Mouse (Mus musculus) kidney, postnatal 14 days (tissue): ENCODE data around the gene Vwa3b.
A peak's percentile ranks its signal among the peaks of the same experiment; 100 is the strongest.
"Not testable (repeated sequence)": the region's sequence is repeated elsewhere in the genome, so short reads cannot be mapped to it uniquely, and the experiment has no call there.

ENCODE experiments used
- DNase-seq: peaks from one replicate; pipeline ENCODE4 v3.0.0; 2022; ENCODE audit warnings: mixed read lengths

Gene Vwa3b

GRCm38 (mm10) chr1:37025962-37026686, at the start of gene Vwa3b:
Gene Vwa3b, plus strand, starts transcription at chr1:37026596.
- no peak for DNase-seq

DNA sequence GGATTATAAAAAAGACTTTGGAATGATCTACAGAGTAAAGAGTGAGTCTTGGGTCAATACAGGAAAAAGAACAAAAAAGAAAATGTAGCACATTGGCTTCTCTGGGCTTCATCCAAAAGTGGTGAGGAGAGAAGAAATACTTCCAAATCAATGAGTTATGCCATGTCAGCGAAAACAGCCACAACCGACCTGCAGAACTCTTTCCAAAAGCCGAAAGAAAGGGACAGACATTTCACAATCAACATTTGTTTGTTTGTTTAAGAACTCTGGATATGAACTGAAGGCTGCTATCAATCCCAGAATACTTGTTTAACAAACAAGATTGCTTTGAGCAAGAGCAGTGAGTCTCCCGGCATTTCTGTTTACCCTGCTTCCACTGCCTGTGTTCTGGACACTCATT, 49.6 kb upstream of the Vwa3b start:
- DNase-seq = no peak

GRCm38 (mm10) chr1:36982191-36982961, 44.0 kb upstream of the Vwa3b start:
- DNase-seq = no peak

DNA sequence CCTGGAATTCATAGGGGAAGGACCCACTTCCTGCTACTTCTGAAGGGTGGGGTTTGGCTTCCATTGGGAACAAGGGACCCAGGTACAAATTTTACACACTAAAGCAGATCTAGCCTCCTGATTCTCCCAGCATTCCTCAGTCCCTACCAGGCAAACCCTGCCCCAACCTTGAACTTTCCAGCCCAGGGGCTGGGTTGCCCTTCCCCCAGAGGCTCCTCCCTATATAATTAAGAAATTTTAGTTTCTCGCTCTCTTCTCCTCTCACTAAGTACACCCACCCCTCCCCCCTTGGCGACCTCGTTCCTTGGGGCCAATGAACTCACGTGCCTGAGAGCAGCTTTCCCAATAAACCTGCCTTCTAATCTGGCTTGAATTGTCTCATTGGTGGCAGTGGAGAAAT, 42.6 kb upstream of the Vwa3b start:
- no peak for DNase-seq

GRCm38 (mm10) chr1:36984406-36984805, 42.0 kb upstream of the Vwa3b start:
- DNase-seq = no peak

DNA sequence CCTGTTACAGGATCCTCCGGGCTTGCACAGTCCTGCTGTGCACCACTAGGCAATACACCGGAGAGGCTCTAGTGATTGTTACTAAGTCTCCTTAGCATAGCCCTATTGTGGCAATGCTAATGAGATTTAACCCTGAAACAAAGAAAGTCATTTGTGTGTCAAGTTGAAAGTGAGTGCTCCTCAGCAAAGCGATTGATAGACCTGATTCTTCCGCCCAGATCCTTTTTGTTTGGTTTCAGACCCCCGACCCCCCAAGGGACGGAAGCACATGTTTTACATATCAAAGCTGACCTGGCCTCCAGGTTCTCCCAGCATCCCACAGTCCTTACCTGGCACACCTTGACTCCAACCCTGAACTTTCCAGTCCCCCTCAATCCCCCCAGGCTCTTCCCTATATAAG, 40.5 kb upstream of the Vwa3b start:
- no peak for DNase-seq

- no peak for DNase-seq
Observed at GRCm38 (mm10) chr1:36986396-36987160, 39.8 kb upstream of the Vwa3b start.

DNA sequence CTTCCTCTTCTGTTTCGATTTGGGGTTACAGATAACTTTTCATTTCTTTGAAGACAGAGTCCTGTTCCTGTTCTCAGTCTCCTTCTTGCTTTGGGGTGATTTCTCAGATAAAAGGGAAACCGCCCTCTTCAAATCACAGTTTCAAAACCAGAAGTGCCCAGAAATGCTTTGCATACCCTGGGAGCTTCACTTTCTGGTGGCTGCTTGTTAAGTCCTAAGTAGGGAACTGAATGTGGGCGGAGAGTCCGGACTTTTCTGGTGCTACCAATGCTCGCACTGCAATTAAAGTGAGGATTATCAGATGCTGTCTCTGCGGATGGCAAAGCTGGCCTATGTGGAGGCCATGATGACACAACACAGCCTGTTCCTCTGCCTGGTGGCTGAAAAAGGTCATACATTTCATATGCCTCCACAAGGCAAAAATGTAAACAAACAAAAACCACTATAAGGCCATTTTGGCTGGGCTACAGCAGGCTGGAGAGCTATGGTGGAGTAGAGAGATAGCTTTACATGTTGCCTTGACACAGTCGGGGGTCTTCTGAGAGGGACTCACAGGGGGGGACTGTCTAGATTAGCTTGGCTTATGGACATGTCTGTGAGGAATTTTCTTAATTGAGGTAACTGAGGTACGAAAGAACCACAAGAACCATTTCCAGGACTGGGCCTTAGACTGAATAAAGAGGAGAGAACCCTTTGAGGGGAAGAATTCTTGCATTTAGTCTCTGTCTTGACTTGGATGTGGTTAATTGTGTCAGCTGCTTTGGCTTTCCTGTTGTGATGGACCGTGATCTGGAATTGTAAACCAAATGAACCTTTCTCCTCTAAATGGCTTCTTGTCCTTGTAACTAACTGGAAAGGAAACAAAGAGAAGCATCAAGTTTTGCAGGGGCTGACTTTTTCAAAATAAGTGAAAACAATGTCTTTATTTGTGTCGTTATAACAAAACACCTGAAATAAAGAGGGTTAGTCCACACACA, 38.9 kb upstream of the Vwa3b start:
- no peak for DNase-seq

DNA sequence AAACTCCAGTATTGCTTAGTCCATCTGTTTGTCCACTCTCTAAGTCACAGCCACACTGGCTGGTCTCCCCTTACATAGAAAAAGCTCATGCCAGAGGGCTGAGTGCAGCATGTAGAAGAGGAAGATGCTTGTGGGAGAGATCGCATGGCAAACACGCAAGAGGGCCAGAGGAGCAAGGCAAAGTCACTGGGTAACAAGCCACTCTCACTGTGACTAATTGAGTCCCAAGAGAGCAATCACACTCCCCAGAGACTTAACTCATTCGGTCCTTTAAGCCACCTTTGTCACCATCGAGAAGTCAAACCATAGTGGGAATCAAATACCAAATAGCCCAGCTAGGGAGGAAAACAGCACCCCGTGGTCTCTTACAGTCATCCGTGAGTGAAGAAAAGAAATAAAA, 38.2 kb upstream of the Vwa3b start:
- DNase-seq = no peak

DNA sequence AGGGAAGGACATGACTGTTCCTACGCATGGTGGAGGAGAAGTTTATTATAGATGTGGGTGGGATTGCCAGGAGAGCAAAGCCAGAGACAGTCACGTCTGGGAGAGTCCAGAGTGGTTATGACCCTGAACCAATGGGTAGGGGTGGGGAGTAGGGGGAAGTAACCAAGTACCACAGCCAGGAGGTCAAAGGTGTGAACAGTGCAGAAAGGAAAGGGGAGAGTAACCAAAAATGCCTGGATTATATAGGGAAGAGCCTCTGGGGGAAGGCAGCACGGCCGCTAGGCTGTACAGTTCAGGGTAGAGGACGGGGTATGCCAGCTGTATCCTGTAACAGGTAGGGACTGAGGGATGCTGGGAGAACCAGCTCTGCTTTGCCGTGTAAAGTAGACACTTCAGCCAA, 37.8 kb upstream of the Vwa3b start:
- no peak for DNase-seq

GRCm38 (mm10) chr1:36994296-36994695, 32.1 kb upstream of the Vwa3b start:
- no peak for DNase-seq

GRCm38 (mm10) chr1:36995760-36996159, 30.6 kb upstream of the Vwa3b start:
- DNase-seq = no peak

- peak; percentile 84 for DNase-seq
Observed at GRCm38 (mm10) chr1:36996561-36997213, 29.7 kb upstream of the Vwa3b start.

- DNase-seq = no peak
Observed at GRCm38 (mm10) chr1:37000307-37000706, 26.1 kb upstream of the Vwa3b start.

DNA sequence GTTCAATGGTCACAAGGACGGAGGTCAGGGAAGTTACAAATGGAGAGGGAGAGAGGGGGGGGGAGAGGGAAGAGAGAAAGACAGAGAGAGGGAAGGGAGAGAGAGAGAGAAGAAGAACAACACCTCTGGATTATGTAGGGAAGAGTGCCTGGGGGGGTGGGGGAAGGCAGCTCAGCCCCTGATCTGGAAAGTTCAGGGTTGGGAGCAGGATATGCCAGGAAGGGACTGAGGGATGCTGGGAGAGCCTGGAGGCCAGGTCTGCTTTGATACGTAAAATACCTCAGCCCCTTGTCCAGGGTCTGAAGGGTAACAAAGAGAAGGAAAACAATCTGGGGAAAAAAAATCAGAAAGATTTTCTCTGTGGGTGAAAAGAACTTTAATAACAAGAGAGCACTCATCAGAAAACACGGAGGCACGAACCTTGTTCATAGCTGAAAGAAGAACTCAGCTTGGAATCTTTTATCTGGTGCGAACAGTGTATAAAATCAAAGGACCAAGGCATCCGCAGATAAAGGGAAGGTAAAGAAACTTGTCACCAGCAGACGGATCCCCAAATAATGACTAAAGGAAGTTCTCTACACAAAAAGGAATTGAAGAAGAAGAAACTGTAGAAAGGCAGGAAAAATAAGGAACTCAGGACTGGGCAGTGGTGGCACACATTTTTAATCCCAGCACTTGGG, 24.6 kb upstream of the Vwa3b start:
- no peak for DNase-seq

GRCm38 (mm10) chr1:37002316-37003008, 23.9 kb upstream of the Vwa3b start:
- no peak for DNase-seq

DNA sequence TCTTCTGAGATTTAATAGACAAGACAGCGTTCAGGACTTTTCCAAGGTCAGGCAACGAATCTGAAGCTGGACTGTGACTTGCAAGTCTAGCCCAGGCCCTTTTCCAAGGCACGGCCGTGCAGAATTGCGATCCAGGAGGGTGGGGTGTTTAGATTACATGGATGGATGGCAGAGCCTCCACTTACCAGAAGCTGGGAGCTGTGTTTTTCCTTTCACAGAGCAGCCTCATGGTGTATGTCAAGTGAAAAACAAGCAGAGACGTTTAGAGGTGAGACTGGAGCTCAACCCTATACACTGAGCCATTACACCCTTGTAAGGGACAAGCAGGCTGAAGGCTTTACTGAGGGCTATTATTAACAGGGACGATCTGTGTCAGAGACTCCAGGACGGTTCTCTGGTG, 21.9 kb upstream of the Vwa3b start:
- no peak for DNase-seq

DNA sequence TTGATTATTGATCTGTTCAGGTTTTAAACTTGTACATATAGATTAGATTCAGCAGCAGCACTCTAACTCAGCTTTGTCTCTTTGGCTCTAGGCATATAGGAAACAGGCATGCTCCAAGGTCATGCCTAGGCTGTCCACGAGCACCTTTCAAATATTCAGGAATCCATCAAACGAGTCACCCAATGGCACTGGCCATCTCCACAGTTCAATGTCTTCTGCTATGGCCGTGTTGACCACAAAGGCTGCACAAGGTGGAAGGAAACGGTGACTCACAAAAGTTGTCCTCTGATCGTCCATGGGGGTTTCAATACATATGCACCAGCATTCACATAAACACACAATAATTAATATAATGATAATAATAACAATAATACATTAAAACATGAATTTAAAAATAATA, 21.4 kb upstream of the Vwa3b start:
- DNase-seq = no peak

DNA sequence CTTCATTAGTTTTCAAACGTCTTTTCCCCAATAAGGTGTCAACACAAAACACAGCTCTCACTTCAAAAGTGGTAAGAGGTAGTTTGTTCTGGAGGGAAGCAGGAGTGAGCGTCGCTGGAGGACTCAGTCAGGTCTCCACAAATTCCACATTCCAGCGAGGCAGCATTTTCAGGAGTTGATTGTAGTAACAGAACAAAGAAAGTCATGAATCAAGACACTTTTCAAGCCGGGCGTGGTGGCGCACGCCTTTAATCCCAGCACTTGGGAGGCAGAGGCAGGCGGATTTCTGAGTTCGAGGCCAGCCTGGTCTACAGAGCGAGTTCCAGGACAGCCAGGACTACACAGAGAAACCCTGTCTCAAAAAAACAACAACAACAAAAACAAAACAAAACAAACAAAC, 19.9 kb upstream of the Vwa3b start:
- not testable (repeated sequence) for DNase-seq

DNA sequence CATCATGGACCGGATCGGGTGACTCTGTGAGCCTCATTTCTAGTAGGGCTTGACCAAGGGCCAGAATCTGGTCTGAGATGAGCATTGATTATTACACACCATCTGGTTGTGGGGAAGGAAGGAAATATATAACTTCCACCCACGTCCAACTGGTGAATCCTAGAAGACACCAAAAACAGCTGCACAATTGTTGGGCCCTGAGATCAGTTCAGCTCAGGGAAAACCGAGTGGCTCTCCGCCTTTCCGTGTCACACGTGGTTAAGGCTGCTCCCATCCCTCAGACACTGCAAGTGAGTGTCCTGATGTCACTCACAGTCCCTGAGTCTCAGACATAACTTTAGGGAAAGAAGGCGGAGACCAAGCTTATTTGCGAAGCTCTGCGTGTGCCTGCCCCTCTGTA, 16.5 kb upstream of the Vwa3b start:
- DNase-seq = no peak
